Mouse (Mus musculus): ENCODE measurements around the gene Zbtb45. TPM values are rescaled to one million over a fixed set of nuclear protein-coding genes. Genes with fewer than 3 reads are reported as not detected.

Zbtb45 gene
- polyA plus RNA-seq, 1 experiment from 2014 or later = 38.3 TPM

- Histone ChIP-seq H3K27ac (ENCODE audit: low read depth, low read length) (no peak overlapping the region), H3K4me3 (ENCODE audit: low read length) (no peak overlapping the region), H3K4me2 (ENCODE audit: low read length) (no peak overlapping the region), H3K27me3 (replicated peaks; ENCODE audit: control insufficient read depth, insufficient read depth, low read length) (no peaks in the 10 kb centered on the region), H3K36me3 (ENCODE audit: control insufficient read depth, insufficient read depth, low read length) (peaks cover 27% of the 10 kb centered on the region), H3K9ac (ENCODE audit: low read depth, low read length) (no peak overlapping the region), H3K9me3 (ENCODE audit: control insufficient read depth, low read length) (no peaks in the 10 kb centered on the region), H3K4me1 (ENCODE audit: control insufficient read depth, insufficient read depth, low read depth, low read length) (peaks cover 11% of the 10 kb centered on the region)
- WGBS = 94% methylated on average over 25 of the region's 25 CpGs
- no peak for ATAC-seq
These were observed 38.9 kb downstream of the Zbtb45 start for GRCm38 (mm10) chr7:12970906-12971305.

GRCm38 (mm10) chr7:12966104-12966845, 43.6 kb downstream of the Zbtb45 start:
- Histone ChIP-seq H3K4me3 (ENCODE audit: low read length) (peak overlapping the region; percentile 82), H3K27ac (ENCODE audit: low read depth, low read length) (peak overlapping the region; percentile 89), H3K36me3 (ENCODE audit: control insufficient read depth, insufficient read depth, low read length) (peaks cover 19% of the 10 kb centered on the region), H3K9me3 (ENCODE audit: control insufficient read depth, low read length) (no peaks in the 10 kb centered on the region), H3K4me1 (ENCODE audit: control insufficient read depth, insufficient read depth, low read depth, low read length) (peaks cover 12% of the 10 kb centered on the region), H3K4me2 (ENCODE audit: low read length) (peak overlapping the region; percentile 67), H3K9ac (ENCODE audit: low read depth, low read length) (peak overlapping the region; percentile 92), H3K27me3 (replicated peaks; ENCODE audit: control insufficient read depth, insufficient read depth, low read length) (no peaks in the 10 kb centered on the region)
- peak; percentile 51 for ATAC-seq
- under 1% methylated on average over 29 of the region's 29 CpGs for WGBS

- WGBS = 1% methylated on average over 23 of the region's 23 CpGs
- peak within 1 kb of the TSS; percentile 67 for H3K4me2 ChIP-seq (ENCODE audit: low read length)
- ATAC-seq = peak; percentile 92
- H3K36me3 ChIP-seq (ENCODE audit: control insufficient read depth, insufficient read depth, low read length) = peaks cover 13% of the 10 kb centered on the region
- H3K27me3 ChIP-seq (replicated peaks; ENCODE audit: control insufficient read depth, insufficient read depth, low read length) = no peaks in the 10 kb centered on the region
- peak within 1 kb of the TSS; percentile 82 for H3K4me3 ChIP-seq (ENCODE audit: low read length)
- peaks cover 17% of the 10 kb centered on the region for H3K4me1 ChIP-seq (ENCODE audit: control insufficient read depth, insufficient read depth, low read depth, low read length)
- H3K27ac ChIP-seq (ENCODE audit: low read depth, low read length) = peak within 1 kb of the TSS; percentile 89
- H3K9me3 ChIP-seq (ENCODE audit: control insufficient read depth, low read length) = no peaks in the 10 kb centered on the region
- H3K9ac ChIP-seq (ENCODE audit: low read depth, low read length) = peak within 1 kb of the TSS; percentile 92
These were observed 44.1 kb downstream of the Zbtb45 start, which contains the start of gene Zfp324 for GRCm38 (mm10) chr7:12965678-12966091. Gene Zfp324 (plus strand): TSS chr7:12965838.

GRCm38 (mm10) chr7:12961511-12962141, 48.2 kb downstream of the Zbtb45 start:
- peak; percentile 73 for ATAC-seq
- H3K27ac ChIP-seq (ENCODE audit: low read depth, low read length) = peak overlapping the region; percentile 85
- peaks cover 9% of the 10 kb centered on the region for H3K4me1 ChIP-seq (ENCODE audit: control insufficient read depth, insufficient read depth, low read depth, low read length)
- H3K9me3 ChIP-seq (ENCODE audit: control insufficient read depth, low read length) = no peaks in the 10 kb centered on the region
- no peaks in the 10 kb centered on the region for H3K27me3 ChIP-seq (replicated peaks; ENCODE audit: control insufficient read depth, insufficient read depth, low read length)
- H3K36me3 ChIP-seq (ENCODE audit: control insufficient read depth, insufficient read depth, low read length) = no peaks in the 10 kb centered on the region
- peak overlapping the region; percentile 55 for H3K4me3 ChIP-seq (ENCODE audit: low read length)
- peak overlapping the region; percentile 70 for H3K9ac ChIP-seq (ENCODE audit: low read depth, low read length)
- peak overlapping the region; percentile 79 for H3K4me2 ChIP-seq (ENCODE audit: low read length)
- WGBS = 2% methylated on average over 29 of the region's 29 CpGs

GRCm38 (mm10) chr7:12959718-12960117, 50.1 kb downstream of the Zbtb45 start:
- Histone ChIP-seq H3K36me3 (ENCODE audit: control insufficient read depth, insufficient read depth, low read length) (no peaks in the 10 kb centered on the region), H3K9me3 (ENCODE audit: control insufficient read depth, low read length) (no peaks in the 10 kb centered on the region), H3K4me1 (ENCODE audit: control insufficient read depth, insufficient read depth, low read depth, low read length) (peaks cover 5% of the 10 kb centered on the region), H3K4me3 (ENCODE audit: low read length) (no peak overlapping the region), H3K9ac (ENCODE audit: low read depth, low read length) (no peak overlapping the region), H3K27me3 (replicated peaks; ENCODE audit: control insufficient read depth, insufficient read depth, low read length) (no peaks in the 10 kb centered on the region), H3K4me2 (ENCODE audit: low read length) (no peak overlapping the region), H3K27ac (ENCODE audit: low read depth, low read length) (no peak overlapping the region)
- 13% methylated on average over 4 of the region's 4 CpGs for WGBS
- no peak for ATAC-seq

GRCm38 (mm10) chr7:12958948-12959347, 50.9 kb downstream of the Zbtb45 start:
- Histone ChIP-seq H3K4me3 (ENCODE audit: low read length) (no peak overlapping the region), H3K27ac (ENCODE audit: low read depth, low read length) (no peak overlapping the region)
- WGBS = 89% methylated on average over 4 of the region's 4 CpGs

GRCm38 (mm10) chr7:12957511-12957910, 52.3 kb downstream of the Zbtb45 start:
- no peak overlapping the region for H3K9ac ChIP-seq (ENCODE audit: low read depth, low read length)
- H3K36me3 ChIP-seq (ENCODE audit: control insufficient read depth, insufficient read depth, low read length) = no peaks in the 10 kb centered on the region
- 76% methylated on average over 5 of the region's 5 CpGs for WGBS
- no peak overlapping the region for H3K4me2 ChIP-seq (ENCODE audit: low read length)
- H3K4me3 ChIP-seq (ENCODE audit: low read length) = no peak overlapping the region
- no peaks in the 10 kb centered on the region for H3K9me3 ChIP-seq (ENCODE audit: control insufficient read depth, low read length)
- ATAC-seq = no peak
- peaks cover 5% of the 10 kb centered on the region for H3K4me1 ChIP-seq (ENCODE audit: control insufficient read depth, insufficient read depth, low read depth, low read length)
- H3K27me3 ChIP-seq (replicated peaks; ENCODE audit: control insufficient read depth, insufficient read depth, low read length) = no peaks in the 10 kb centered on the region
- no peak overlapping the region for H3K27ac ChIP-seq (ENCODE audit: low read depth, low read length)

More at GRCm38 (mm10) chr7:12958948-12959347, 50.9 kb downstream of the Zbtb45 start:
- no peaks in the 10 kb centered on the region for H3K27me3 ChIP-seq (replicated peaks; ENCODE audit: control insufficient read depth, insufficient read depth, low read length)
- peaks cover 5% of the 10 kb centered on the region for H3K4me1 ChIP-seq (ENCODE audit: control insufficient read depth, insufficient read depth, low read depth, low read length)
- no peak for ATAC-seq
- H3K9me3 ChIP-seq (ENCODE audit: control insufficient read depth, low read length) = no peaks in the 10 kb centered on the region
- no peak overlapping the region for H3K4me2 ChIP-seq (ENCODE audit: low read length)
- no peak overlapping the region for H3K9ac ChIP-seq (ENCODE audit: low read depth, low read length)
- no peaks in the 10 kb centered on the region for H3K36me3 ChIP-seq (ENCODE audit: control insufficient read depth, insufficient read depth, low read length)

- WGBS = 49% methylated on average over 3 of the region's 3 CpGs
- peaks cover 4% of the 10 kb centered on the region for H3K4me1 ChIP-seq (ENCODE audit: control insufficient read depth, insufficient read depth, low read depth, low read length)
- no peaks in the 10 kb centered on the region for H3K36me3 ChIP-seq (ENCODE audit: control insufficient read depth, insufficient read depth, low read length)
- H3K27ac ChIP-seq (ENCODE audit: low read depth, low read length) = no peak overlapping the region
- ATAC-seq = no peak
- no peak overlapping the region for H3K4me3 ChIP-seq (ENCODE audit: low read length)
- no peaks in the 10 kb centered on the region for H3K9me3 ChIP-seq (ENCODE audit: control insufficient read depth, low read length)
- H3K4me2 ChIP-seq (ENCODE audit: low read length) = no peak overlapping the region
- no peak overlapping the region for H3K9ac ChIP-seq (ENCODE audit: low read depth, low read length)
- H3K27me3 ChIP-seq (replicated peaks; ENCODE audit: control insufficient read depth, insufficient read depth, low read length) = no peaks in the 10 kb centered on the region
These were observed 54.9 kb downstream of the Zbtb45 start for GRCm38 (mm10) chr7:12954896-12955295.

Data from hindbrain, embryonic 16.5 days (tissue).